Mouse (Mus musculus) spleen, postnatal 10 days (tissue): ENCODE measurements around the gene Vwa5b2.
A peak's percentile ranks its signal among the peaks of the same experiment; 100 is the strongest.

Experiments used
- DNase-seq, 2 experiments: peaks; one replicate each; pipeline ENCODE4 v3.0.0; 2021 to 2022; ENCODE audit warnings: low spot score in 2 of 2

Gene Vwa5b2

GRCm38 (mm10) chr16:20610501-20611356 is 21.5 kb downstream of the Vwa5b2 start:
- peak; percentile 67 to 74 for DNase-seq

- DNase-seq: peak; percentile 75 to 87
Measured at GRCm38 (mm10) chr16:20611357-20612227, 22.3 kb downstream of the Vwa5b2 start, which contains the start of the genes Eef1akmt4, Gm49333 and Alg3. Gene Eef1akmt4, plus strand, starts transcription at chr16:20611593. Gene Gm49333, plus strand, starts transcription at chr16:20611610. Gene Alg3, minus strand, starts transcription at chr16:20611735.

- peak; percentile 21 to 52 for DNase-seq
Measured at GRCm38 (mm10) chr16:20619541-20620398, 30.5 kb downstream of the Vwa5b2 start.

DNA sequence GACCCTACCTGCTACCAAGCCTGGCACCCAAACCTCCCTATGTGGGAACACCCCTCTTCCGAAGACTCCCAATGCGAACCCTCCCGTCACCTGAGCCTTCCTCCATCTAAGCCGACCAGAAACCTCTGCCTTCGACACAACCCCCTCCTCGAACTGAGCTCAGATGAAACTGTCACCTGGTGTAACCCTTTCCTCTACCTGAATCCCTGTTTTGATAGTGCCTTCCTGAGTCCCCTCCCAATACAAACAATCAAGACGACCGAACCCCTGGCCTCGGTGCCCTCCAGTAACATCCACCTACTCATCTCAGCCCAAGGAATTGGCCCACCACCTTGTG is 31.1 kb downstream of the Vwa5b2 start:
- no peak for DNase-seq

DNA sequence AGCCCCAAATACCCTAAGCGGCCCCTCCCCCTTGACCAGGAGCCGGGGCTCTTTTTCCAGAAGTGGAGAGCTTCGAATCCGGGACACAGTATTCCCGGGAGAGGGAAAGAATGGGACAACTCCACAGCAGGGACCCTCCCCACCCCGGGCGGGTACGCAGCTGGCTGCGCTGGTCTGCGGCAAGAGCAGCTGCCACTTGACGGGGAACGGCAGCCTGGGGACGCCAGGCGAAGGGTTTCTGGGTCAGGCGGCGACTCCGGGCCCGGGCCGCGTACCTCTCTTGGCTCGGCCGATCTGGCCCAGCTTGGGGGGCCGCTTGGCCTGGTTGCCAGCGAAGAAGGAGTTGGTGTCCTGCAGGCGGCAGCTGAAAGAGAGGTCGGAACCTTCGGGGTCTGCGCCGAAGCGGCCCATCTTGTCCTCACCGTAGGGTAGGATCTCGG is 31.5 kb downstream of the Vwa5b2 start:
- peak; percentile 37 to 40 for DNase-seq

GRCm38 (mm10) chr16:20621191-20621990 is 32.1 kb downstream of the Vwa5b2 start, which contains the start of gene Camk2n2:
Gene Camk2n2, minus strand, starts transcription at chr16:20621287.
- peak; percentile 50 to 66 for DNase-seq

GRCm38 (mm10) chr16:20621991-20622685 is 32.9 kb downstream of the Vwa5b2 start:
- peak; percentile 20 to 46 for DNase-seq

DNA sequence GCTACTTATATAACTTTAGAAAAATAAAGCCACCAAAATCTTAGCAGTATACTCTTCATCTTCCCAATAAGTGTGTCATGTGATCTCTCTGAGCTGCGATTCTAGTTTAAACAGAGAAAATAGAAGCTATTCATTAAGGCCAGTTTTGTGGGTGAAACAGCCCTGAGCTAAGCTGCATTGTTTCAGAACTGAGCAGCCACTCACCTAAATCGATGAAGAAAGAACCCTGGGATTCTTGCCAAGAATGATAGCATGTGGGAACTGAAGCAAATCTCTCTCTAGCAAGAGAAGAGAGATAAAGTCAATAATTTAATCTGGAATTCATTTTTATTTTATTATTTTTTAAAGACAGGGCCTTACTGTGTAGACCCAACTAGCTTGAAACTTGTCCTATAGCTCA is 33.9 kb downstream of the Vwa5b2 start:
- DNase-seq: no peak

DNA sequence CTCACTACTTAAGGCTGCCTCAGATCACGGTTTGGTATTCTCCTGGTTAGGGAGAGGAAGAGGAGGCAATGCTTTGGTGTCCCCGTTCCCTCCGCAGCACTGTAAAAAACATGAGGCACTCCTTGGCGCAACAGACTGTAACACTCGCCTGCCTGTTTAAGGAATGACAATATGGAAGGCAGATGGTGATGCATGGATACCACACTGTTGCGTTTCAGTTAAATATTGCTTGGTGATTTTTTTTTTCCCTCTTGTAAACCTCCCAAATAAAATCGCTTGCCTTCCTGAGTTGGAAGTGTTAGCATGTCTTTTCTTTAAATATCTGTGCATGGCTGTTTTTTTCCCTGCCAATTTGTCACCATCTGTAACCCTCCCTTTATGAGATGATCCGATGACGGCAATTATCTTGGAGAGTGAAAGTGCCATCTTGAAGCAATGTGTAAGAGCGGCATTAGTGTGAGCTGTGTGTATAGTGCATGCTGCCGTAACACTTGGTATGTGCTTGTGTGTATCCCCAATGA is 39.7 kb downstream of the Vwa5b2 start:
- no peak for DNase-seq

DNA sequence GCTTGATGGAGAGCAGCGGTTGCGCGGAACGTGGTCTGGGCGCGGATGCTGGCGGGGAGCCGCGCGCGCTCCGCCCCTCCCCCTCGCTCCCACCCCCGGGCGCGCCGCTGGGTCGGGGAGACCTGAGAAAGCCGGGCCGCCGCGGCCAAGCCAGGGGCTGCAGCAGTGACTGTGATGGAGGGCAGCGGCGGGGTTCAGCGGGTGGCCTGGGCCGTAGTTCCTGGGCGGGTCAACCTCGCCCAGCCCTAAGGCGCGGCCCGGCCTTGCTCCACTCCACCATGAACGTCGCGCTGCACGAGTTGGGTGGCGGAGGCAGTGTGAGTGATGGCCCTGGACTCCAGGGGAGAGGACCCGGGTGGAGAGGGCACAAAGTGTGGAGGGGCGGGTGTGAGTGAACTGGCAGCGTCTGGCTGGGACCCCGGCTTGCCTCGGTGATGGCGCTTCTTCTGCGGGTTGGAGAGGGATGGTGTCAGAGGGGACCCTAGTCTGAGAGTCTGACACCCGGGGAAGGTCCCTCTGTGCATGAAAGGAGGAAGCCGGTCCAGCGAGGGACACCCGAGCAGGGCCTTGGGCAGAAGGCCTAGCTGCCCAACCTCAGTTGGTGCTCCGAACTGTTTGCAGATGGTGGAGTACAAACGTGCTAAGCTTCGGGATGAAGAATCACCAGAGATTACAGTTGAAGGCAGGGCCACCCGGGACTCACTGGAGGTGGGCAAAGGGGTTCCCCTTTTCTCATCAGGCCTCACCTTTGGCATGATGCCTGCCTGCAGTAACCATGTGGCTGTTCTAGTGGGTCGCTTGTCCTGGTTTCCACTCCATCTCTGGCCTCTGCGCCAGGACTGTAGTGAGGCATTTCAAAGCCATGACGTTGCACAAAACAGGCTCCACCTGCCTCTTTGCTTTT is 40.7 kb downstream of the Vwa5b2 start, which contains the start of gene Ece2:
Ece2 (plus strand) TSS at position 98 of the 904 bp plus-strand sequence.
- DNase-seq: no peak

DNA sequence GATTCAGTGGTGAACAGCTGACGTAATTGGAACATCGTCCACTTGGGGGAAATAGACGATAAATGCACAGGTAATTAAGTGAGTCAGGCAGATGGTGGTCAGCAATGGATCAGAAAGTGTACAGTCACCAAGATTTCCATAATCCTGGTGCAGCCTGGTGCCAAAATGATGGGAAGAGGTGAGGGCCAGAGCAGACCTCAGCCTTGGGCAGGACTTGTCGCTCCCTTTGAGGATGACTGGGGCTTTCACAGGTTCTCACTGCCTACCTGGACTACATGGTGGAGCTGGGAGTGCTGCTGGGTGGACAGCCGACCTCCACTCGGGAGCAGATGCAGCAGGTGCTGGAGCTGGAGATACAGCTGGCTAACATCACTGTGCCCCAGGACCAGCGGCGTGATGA is 48.1 kb downstream of the Vwa5b2 start:
- DNase-seq: no peak

DNA sequence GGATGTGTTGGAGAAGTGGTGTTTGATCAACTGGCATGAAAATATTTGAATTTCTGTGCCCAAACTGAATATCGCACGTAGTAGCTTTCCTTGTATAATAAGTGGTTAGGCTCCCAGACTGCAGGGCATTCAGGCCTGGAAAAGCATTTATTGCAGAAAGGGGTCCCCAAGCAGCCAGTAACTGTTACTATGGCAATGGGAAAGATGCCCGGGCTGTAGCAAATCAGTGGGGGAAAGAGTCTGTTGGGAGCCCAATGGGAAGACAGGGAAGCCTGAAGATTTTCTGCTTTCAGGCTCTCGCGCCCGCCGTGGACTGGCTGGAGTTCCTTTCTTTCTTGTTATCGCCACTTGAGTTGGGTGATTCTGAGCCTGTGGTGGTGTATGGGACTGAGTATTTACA is 49.1 kb downstream of the Vwa5b2 start:
- no peak for DNase-seq

GRCm38 (mm10) chr16:20642161-20642560 is 52.9 kb downstream of the Vwa5b2 start:
- DNase-seq: peak; percentile 28 to 60

DNA sequence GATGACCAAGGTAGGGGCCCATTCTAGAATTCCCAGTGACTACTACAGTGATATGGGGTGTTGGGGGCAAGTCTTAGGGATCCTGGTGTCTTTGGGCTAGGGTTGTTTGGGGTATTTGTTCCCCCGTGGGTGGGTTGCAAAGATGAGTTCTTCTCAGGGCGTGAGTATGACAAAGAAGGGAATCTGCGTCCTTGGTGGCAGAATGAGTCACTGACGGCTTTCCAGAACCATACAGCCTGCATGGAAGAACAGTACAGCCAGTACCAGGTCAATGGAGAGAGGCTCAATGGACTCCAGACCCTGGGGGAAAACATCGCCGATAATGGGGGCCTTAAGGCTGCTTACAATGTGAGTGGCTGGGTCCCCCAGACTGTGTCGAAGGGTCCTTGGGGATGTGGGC is 54.6 kb downstream of the Vwa5b2 start:
- DNase-seq: no peak

GRCm38 (mm10) chr16:20651076-20651946 is 62.0 kb downstream of the Vwa5b2 start, which contains the start of gene Psmd2:
Gene Psmd2, plus strand, starts transcription at chr16:20651652.
- peak; percentile 99 for DNase-seq

DNA sequence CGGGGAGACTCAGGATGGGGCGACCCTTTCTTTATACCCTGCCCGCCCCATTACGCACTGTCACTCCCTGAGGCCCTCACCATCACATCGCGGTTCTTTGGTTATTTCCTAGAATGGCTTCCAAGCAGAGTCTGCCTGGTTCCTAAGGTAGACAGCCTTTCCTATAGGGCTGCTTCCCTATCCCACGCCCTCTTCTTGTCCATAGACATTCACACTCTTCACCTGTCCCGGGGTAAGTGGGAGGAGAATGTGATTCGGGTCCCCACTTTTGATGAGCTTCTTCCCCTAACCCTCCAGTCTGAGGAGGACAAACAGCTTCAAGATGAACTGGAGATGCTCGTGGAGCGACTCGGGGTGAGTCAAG is 62.7 kb downstream of the Vwa5b2 start:
- DNase-seq: no peak

DNA sequence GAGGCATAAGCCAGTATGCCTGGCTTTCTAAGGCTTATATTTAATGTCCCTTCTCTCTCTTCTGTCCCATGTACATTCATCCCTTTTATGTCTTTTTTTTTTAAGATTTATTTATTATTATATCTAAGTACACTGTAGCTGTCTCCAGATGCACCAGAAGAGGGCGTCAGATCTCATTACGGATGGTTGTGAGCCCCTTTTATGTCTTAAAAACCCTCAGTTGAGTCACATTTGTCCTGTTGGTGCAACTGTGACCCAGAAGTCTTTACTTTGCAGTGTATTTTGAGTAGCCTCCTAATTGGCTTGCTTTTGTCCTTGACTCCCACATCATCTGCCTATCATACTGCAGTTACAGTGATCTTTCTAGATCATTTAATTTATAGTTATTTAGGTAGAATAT is 64.0 kb downstream of the Vwa5b2 start:
- DNase-seq: no peak
